ENCODE assay signal across 12 mouse cellular contexts in genomic region chr1:164722054-164722453, GRCm38 (mm10).
DNase-seq lines count a peak whose midpoint lies in the region; ATAC-seq and TF ChIP-seq lines count a peak whose summit lies in the region.
"Had no signal": no experiment of that assay in that cellular context is flagged by ENCODE, and none has a peak within 500 bp of the region (broad histone marks: within the 10 kb centered on the region; RNA-seq: fewer than 3 reads in every experiment).

No protein-coding gene starts in this region.

- no peaks in the 10 kb centered on the region for H3K9me3 ChIP-seq in hindbrain, embryonic 10.5 days
- no peaks in the 10 kb centered on the region for H3K9me3 ChIP-seq in hindbrain, embryonic 13.5 days
- no peaks in the 10 kb centered on the region for H3K9me3 ChIP-seq in embryonic facial prominence, embryonic 14.5 days (ENCODE audit: control insufficient read depth, low read length)
- no peaks in the 10 kb centered on the region for H3K9me3 ChIP-seq in neural tube, embryonic 15.5 days (replicated peaks)
- H3K9me3 ChIP-seq: hindbrain, embryonic 15.5 days had no signal

- TF ChIP-seq CTCF in lung, adult 2 months (IDR thresholded peaks at IDR 0.05; ENCODE audit: insufficient read depth, low read length), result no peak

- H3K4me2 ChIP-seq in hindbrain, embryonic 13.5 days, result no peak overlapping the region
- no peak overlapping the region for H3K4me2 ChIP-seq in embryonic facial prominence, embryonic 14.5 days (ENCODE audit: low read depth, low read length)
- no peak overlapping the region for H3K4me2 ChIP-seq in neural tube, embryonic 15.5 days
- H3K4me2 ChIP-seq: hindbrain, embryonic 15.5 days had no signal

- H3K4me1 ChIP-seq in hindbrain, embryonic 10.5 days (replicated peaks), result peaks cover 17% of the 10 kb centered on the region
- peaks cover 4% of the 10 kb centered on the region; the same call in 1 of the 2 replicates for H3K4me1 ChIP-seq in hindbrain, embryonic 13.5 days (replicated peaks)
- no peaks in the 10 kb centered on the region for H3K4me1 ChIP-seq in embryonic facial prominence, embryonic 14.5 days (ENCODE audit: control insufficient read depth, insufficient read depth, low read length)
- no peaks in the 10 kb centered on the region for H3K4me1 ChIP-seq in neural tube, embryonic 15.5 days
- no peaks in the 10 kb centered on the region for H3K4me1 ChIP-seq in lung, adult 2 months (ENCODE audit: control insufficient read depth, insufficient read depth, low read length)

- DNase-seq in hindbrain, embryonic 10.5 days (ENCODE audit: low spot score), result peak; percentile 33
- peak; percentile 23 for DNase-seq in embryonic facial prominence, embryonic 14.5 days (ENCODE audit: low spot score)
- peak; percentile 22 to 37 for DNase-seq in layer of hippocampus, postnatal 14 days (ENCODE audit: low spot score in 2 of 2)
- DNase-seq in right cerebral cortex, adult 2 months (ENCODE audit: low spot score in 2 of 2), result peak; percentile 58 to 68
- no peak for DNase-seq in lung, adult 2 months
- DNase-seq: gastrocnemius, postnatal 10 days; liver had no signal

- H3K27me3 ChIP-seq in hindbrain, embryonic 10.5 days (ENCODE audit: insufficient read depth, poor library complexity, severe bottlenecking), result no peaks in the 10 kb centered on the region
- H3K27me3 ChIP-seq in hindbrain, embryonic 13.5 days, result no peaks in the 10 kb centered on the region
- H3K27me3 ChIP-seq in embryonic facial prominence, embryonic 14.5 days (replicated peaks; ENCODE audit: control insufficient read depth, insufficient read depth, low read length), result no peaks in the 10 kb centered on the region
- H3K27me3 ChIP-seq in neural tube, embryonic 15.5 days (replicated peaks), result no peaks in the 10 kb centered on the region
- H3K27me3 ChIP-seq: hindbrain, embryonic 15.5 days had no signal

- H3K4me3 ChIP-seq in hindbrain, embryonic 10.5 days, result no peak overlapping the region
- H3K4me3 ChIP-seq in hindbrain, embryonic 13.5 days, result no peak overlapping the region
- no peak overlapping the region for H3K4me3 ChIP-seq in embryonic facial prominence, embryonic 14.5 days (ENCODE audit: low read depth, low read length)
- H3K4me3 ChIP-seq in neural tube, embryonic 15.5 days (replicated peaks), result no peak overlapping the region
- no peak overlapping the region for H3K4me3 ChIP-seq in lung, adult 2 months (replicated peaks; ENCODE audit: extremely low read depth, low read depth, low read length)
- H3K4me3 ChIP-seq: hindbrain, embryonic 15.5 days had no signal

- H3K27ac ChIP-seq in hindbrain, embryonic 10.5 days, result 0 out of 2 replicates have a peak overlapping the region, but pooled peaks have one; percentile 46
- no peak overlapping the region for H3K27ac ChIP-seq in hindbrain, embryonic 13.5 days
- H3K27ac ChIP-seq in embryonic facial prominence, embryonic 14.5 days (replicated peaks; ENCODE audit: low read depth, low read length), result no peak overlapping the region
- H3K27ac ChIP-seq in neural tube, embryonic 15.5 days (replicated peaks), result no peak overlapping the region
- H3K27ac ChIP-seq: hindbrain, embryonic 15.5 days had no signal

- WGBS in hindbrain, embryonic 10.5 days, result 0% methylated on average over 1 of the region's 1 CpGs
- 11% methylated on average over 1 of the region's 1 CpGs for WGBS in hindbrain, embryonic 13.5 days
- 8% methylated on average over 1 of the region's 1 CpGs for WGBS in embryonic facial prominence, embryonic 14.5 days
- WGBS in neural tube, embryonic 15.5 days, result 20% methylated on average over 1 of the region's 1 CpGs
- WGBS in lung, adult 2 months, result 17% methylated on average over 1 of the region's 1 CpGs

- H3K36me3 ChIP-seq in hindbrain, embryonic 10.5 days, result no peaks in the 10 kb centered on the region
- H3K36me3 ChIP-seq in hindbrain, embryonic 13.5 days, result no peaks in the 10 kb centered on the region
- no peaks in the 10 kb centered on the region for H3K36me3 ChIP-seq in embryonic facial prominence, embryonic 14.5 days (ENCODE audit: control insufficient read depth, insufficient read depth, low read length)
- no peaks in the 10 kb centered on the region for H3K36me3 ChIP-seq in neural tube, embryonic 15.5 days
- H3K36me3 ChIP-seq: hindbrain, embryonic 15.5 days had no signal

- no peak for TF ChIP-seq POLR2A in lung, adult 2 months (IDR thresholded peaks at IDR 0.05; ENCODE audit: borderline replicate concordance, extremely low read depth, low read depth, low read length)

- no peak overlapping the region for H3K9ac ChIP-seq in hindbrain, embryonic 13.5 days
- H3K9ac ChIP-seq in embryonic facial prominence, embryonic 14.5 days (ENCODE audit: low read depth, low read length), result no peak overlapping the region
- H3K9ac ChIP-seq in neural tube, embryonic 15.5 days (replicated peaks), result no peak overlapping the region
- H3K9ac ChIP-seq: hindbrain, embryonic 15.5 days had no signal

- ATAC-seq in hindbrain, embryonic 13.5 days (ENCODE audit: low FRiP score), result no peak
- ATAC-seq in embryonic facial prominence, embryonic 14.5 days (ENCODE audit: low read depth), result peak; percentile 80; the same call in 1 of the 2 replicates
- ATAC-seq in CD4-positive, CD25-positive, alpha-beta regulatory T cell, adult 4 months, result no peak
- no peak for ATAC-seq in neural tube, embryonic 15.5 days (ENCODE audit: low FRiP score)
- ATAC-seq: activated CD4-positive, CD25-positive, alpha-beta regulatory T cell, adult 4 months had no signal
